Mouse (Mus musculus) liver, embryonic 12.5 days (tissue): ENCODE data around the gene Cav1. TPM values are rescaled to one million over a fixed set of nuclear protein-coding genes. Genes with fewer than 3 reads are reported as not detected.

ENCODE experiments used
- ATAC-seq: fragments of 200-750 bp; cut with Nextera tagmentation; 2 replicates; pipeline ENCODE4 v1.8.0; 2017; ENCODE audit warnings: moderate number of reproducible peaks, mild to moderate bottlenecking, moderate library complexity
- H3K27ac ChIP-seq: fragments of 300-500 bp; sonication (generic); 2 replicates; pipeline ENCODE4 v1.5.1; 2016; ENCODE audit warnings: mild to moderate bottlenecking
- H3K27me3 ChIP-seq: fragments of 300-500 bp; sonication (generic); replicated peaks from 2 replicates; pipeline ENCODE4 v1.6.1; 2016; ENCODE audit warnings: mild to moderate bottlenecking, moderate library complexity
- H3K36me3 ChIP-seq: fragments of 300-500 bp; sonication (generic); 2 replicates; pipeline ENCODE4 v1.6.1; 2016; ENCODE audit warnings: mild to moderate bottlenecking, moderate library complexity
- H3K4me1 ChIP-seq: fragments of 300-500 bp; sonication (generic); 2 replicates; pipeline ENCODE4 v1.6.1; 2016
- H3K4me2 ChIP-seq: fragments of 300-500 bp; sonication (generic); 2 replicates; pipeline ENCODE4 v1.6.1; 2016; ENCODE audit warnings: mild to moderate bottlenecking, moderate library complexity
- H3K4me3 ChIP-seq: fragments of 300-500 bp; sonication (generic); 2 replicates; pipeline ENCODE4 v1.5.1; 2016; ENCODE audit warnings: mild to moderate bottlenecking, moderate library complexity
- H3K9ac ChIP-seq: fragments of 300-500 bp; sonication (generic); 2 replicates; pipeline ENCODE4 v1.6.1; 2016; ENCODE audit warnings: mild to moderate bottlenecking, moderate library complexity
- H3K9me3 ChIP-seq: fragments of 300-500 bp; sonication (generic); replicated peaks from 2 replicates; pipeline ENCODE4 v1.6.1; 2016; ENCODE audit warnings: mild to moderate bottlenecking, moderate library complexity
- WGBS: fragments of 180-500 bp; shearing (Covaris S2); methylation state at CpG from one replicate; pipeline ENCODE4 v1.1.7; 2016; ENCODE audit not compliant: insufficient replicate concordance; 5-methylcytosine and 5-hydroxymethylcytosine counted together
- polyA plus RNA-seq: library from polyadenylated mRNA; unstranded; fragments of >200 nt; fragmentation: Nextera tagmentation; extraction: Ambion mirVana; gene quantifications from 2 replicates; pipeline ENCODE4 v1.2.1, GENCODE M21; 2016

Cav1 gene
- polyA plus RNA-seq, 1 experiment from 2014 or later: 4.1 TPM

GRCm38 (mm10) chr6:17381690-17382089 lies 75.6 kb downstream of the Cav1 start:
- no peak overlapping the region for H3K4me3 ChIP-seq
- H3K4me2 ChIP-seq: no peak overlapping the region
- ATAC-seq: no peak
- 64% methylated on average over 6 of the region's 6 CpGs for WGBS
- no peaks in the 10 kb centered on the region for H3K9me3 ChIP-seq
- no peaks in the 10 kb centered on the region for H3K36me3 ChIP-seq
- no peak overlapping the region for H3K9ac ChIP-seq
- H3K4me1 ChIP-seq: no peaks in the 10 kb centered on the region
- H3K27me3 ChIP-seq: no peaks in the 10 kb centered on the region
- no peak overlapping the region for H3K27ac ChIP-seq

- Histone ChIP-seq H3K27me3 (no peaks in the 10 kb centered on the region), H3K4me1 (no peaks in the 10 kb centered on the region), H3K27ac (no peak overlapping the region), H3K4me2 (no peak overlapping the region), H3K4me3 (no peak overlapping the region), H3K36me3 (no peaks in the 10 kb centered on the region), H3K9ac (no peak overlapping the region), H3K9me3 (no peaks in the 10 kb centered on the region)
- no peak for ATAC-seq
- 21% methylated on average over 5 of the region's 5 CpGs for WGBS
These were observed 79.4 kb downstream of the Cav1 start for GRCm38 (mm10) chr6:17385531-17385930.

GRCm38 (mm10) chr6:17387991-17388710 lies 82.0 kb downstream of the Cav1 start:
- ATAC-seq: no peak
- no peaks in the 10 kb centered on the region for H3K4me1 ChIP-seq
- WGBS: 77% methylated on average over 2 of the region's 2 CpGs
- H3K9me3 ChIP-seq: no peaks in the 10 kb centered on the region
- H3K27me3 ChIP-seq: no peaks in the 10 kb centered on the region
- H3K9ac ChIP-seq: no peak overlapping the region
- no peak overlapping the region for H3K4me3 ChIP-seq
- no peak overlapping the region for H3K4me2 ChIP-seq
- no peak overlapping the region for H3K27ac ChIP-seq
- H3K36me3 ChIP-seq: no peaks in the 10 kb centered on the region

Other genes starting within 250 kb of the Cav1 start
- 7.2 and 8.6 TPM in 2 replicates for gene Tes, start 241.2 kb upstream of the Cav1 start, polyA plus RNA-seq
- gene Cav2, start 25.1 kb upstream of the Cav1 start, polyA plus RNA-seq: 3.2 TPM in 2 replicates
- 6.0 and 6.1 TPM in 2 replicates for gene Met, start 157.5 kb downstream of the Cav1 start, polyA plus RNA-seq